ENCODE assay signal across 19 mouse cellular contexts in the genomic region with DNA sequence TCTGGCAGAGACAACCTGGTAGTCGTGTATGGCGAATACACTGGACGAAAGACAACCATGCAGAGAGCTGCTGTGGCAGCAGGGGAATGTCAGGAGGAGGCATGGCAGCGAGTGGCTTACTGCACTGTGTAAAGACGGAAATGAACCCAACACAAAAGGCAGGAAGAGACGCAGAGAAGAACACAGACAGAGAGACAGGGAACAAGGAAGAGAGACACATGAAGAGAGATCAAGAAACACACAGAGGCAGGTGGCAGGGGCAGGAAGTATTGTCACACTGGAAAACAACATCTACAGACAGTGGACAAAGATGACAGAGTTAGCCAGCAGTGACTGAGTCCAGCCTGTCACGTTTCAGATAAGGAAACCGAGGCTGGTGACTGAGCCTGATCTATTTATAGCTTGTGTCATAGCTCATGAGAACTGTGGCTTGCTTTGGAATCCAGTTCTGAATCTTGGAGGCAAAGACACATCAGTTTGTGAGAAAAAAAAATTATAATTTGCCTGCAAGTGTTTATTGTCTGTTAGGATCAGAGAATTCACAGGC.
DNase-seq lines count a peak whose midpoint lies in the region; ATAC-seq and TF ChIP-seq lines count a peak whose summit lies in the region.
"Had no signal": no experiment of that assay in that cellular context is flagged by ENCODE, and none has a peak within 500 bp of the region (broad histone marks: within the 10 kb centered on the region; RNA-seq: fewer than 3 reads in every experiment).

No protein-coding gene starts in this region.

- peaks cover 67% of the 10 kb centered on the region for H3K4me1 ChIP-seq in forebrain, embryonic 10.5 days
- no peaks in the 10 kb centered on the region for H3K4me1 ChIP-seq in forebrain, postnatal 0 days (ENCODE audit: insufficient read depth)
- H3K4me1 ChIP-seq in megakaryocyte, embryonic 14.5 days = peaks cover 7% of the 10 kb centered on the region
- H3K4me1 ChIP-seq in thymus, adult 2 months (replicated peaks; ENCODE audit: control insufficient read depth, insufficient read depth, low read length) = peaks cover 16% of the 10 kb centered on the region

- ATAC-seq in forebrain, postnatal 0 days = no peak
- no peak for ATAC-seq in megakaryocyte, adult 5-6 weeks (ENCODE audit: poor library complexity, severe bottlenecking)
- ATAC-seq: intestine, postnatal 0 days had no signal

- DNase-seq in forebrain, embryonic 10.5 days (ENCODE audit: extremely low spot score, low spot score) = no peak
- no peak for DNase-seq in forebrain, postnatal 0 days
- DNase-seq in thymus, adult 2 months = peak; percentile 42
- DNase-seq in layer of hippocampus, adult 2 months (ENCODE audit: low spot score in 2 of 2) = no peak
- DNase-seq in urinary bladder, postnatal 10 days (ENCODE audit: low spot score) = no peak
- no peak for DNase-seq in left cerebral cortex, adult 11 months (ENCODE audit: low spot score)
- DNase-seq: adrenal gland, postnatal 36 days; cerebellum, adult 8-10 months; gastrocnemius, adult 2 months; lung, adult 18-20 months; lung, postnatal 4 days; midbrain, embryonic 14.5 days had no signal

- peak overlapping the region; percentile 35; the same call in 1 of the 2 replicates for H3K27ac ChIP-seq in forebrain, embryonic 10.5 days
- H3K27ac ChIP-seq in forebrain, postnatal 0 days (ENCODE audit: low read depth, low read length) = no peak overlapping the region
- peak overlapping the region; percentile 70 for H3K27ac ChIP-seq in thymus, adult 2 months (ENCODE audit: control insufficient read depth, insufficient read depth, low read length)
- no peak overlapping the region for H3K27ac ChIP-seq in layer of hippocampus, adult 2 months
- H3K27ac ChIP-seq: embryonic facial prominence, embryonic 12.5 days; gastrocnemius, adult 2 months; hindbrain, embryonic 15.5 days; kidney, postnatal 0 days; limb, embryonic 13.5 days had no signal

- H3K36me3 ChIP-seq in forebrain, embryonic 10.5 days (replicated peaks) = no peaks in the 10 kb centered on the region
- H3K36me3 ChIP-seq in forebrain, postnatal 0 days (ENCODE audit: insufficient read depth) = no peaks in the 10 kb centered on the region
- no peaks in the 10 kb centered on the region for H3K36me3 ChIP-seq in megakaryocyte, embryonic 14.5 days (replicated peaks; ENCODE audit: low read length)
- H3K36me3 ChIP-seq in thymus, adult 2 months (ENCODE audit: control insufficient read depth, insufficient read depth, low read length) = no peaks in the 10 kb centered on the region
- H3K36me3 ChIP-seq: embryonic facial prominence, embryonic 12.5 days; hindbrain, embryonic 15.5 days; limb, embryonic 13.5 days had no signal

- WGBS in forebrain, embryonic 10.5 days = 80% methylated on average over 8 of the region's 8 CpGs
- 72% methylated on average over 8 of the region's 8 CpGs for WGBS in forebrain, postnatal 0 days
- 50% methylated on average over 8 of the region's 8 CpGs for WGBS in thymus, adult 2 months

- TF ChIP-seq CTCF in forebrain, postnatal 0 days (IDR thresholded peaks at IDR 0.05; ENCODE audit: low read depth) = no peak
- no peak for TF ChIP-seq CTCF in thymus, adult 2 months (IDR thresholded peaks at IDR 0.05; ENCODE audit: borderline replicate concordance, control insufficient read depth, extremely low read depth, insufficient read depth, low read length, poor library complexity)
- no peak for TF ChIP-seq CTCF in layer of hippocampus, adult 2 months (conservative IDR thresholded peaks at IDR 0.05)

- peaks cover 18% of the 10 kb centered on the region; the same call in 1 of the 2 replicates for H3K27me3 ChIP-seq in forebrain, embryonic 10.5 days (ENCODE audit: poor library complexity, severe bottlenecking)
- H3K27me3 ChIP-seq in forebrain, postnatal 0 days (ENCODE audit: insufficient read depth, low read length) = no peaks in the 10 kb centered on the region
- H3K27me3 ChIP-seq in megakaryocyte, embryonic 14.5 days (replicated peaks) = peaks cover 7% of the 10 kb centered on the region
- H3K27me3 ChIP-seq in thymus, adult 2 months (ENCODE audit: control insufficient read depth, insufficient read depth, low read length) = no peaks in the 10 kb centered on the region
- H3K27me3 ChIP-seq: embryonic facial prominence, embryonic 12.5 days; hindbrain, embryonic 15.5 days had no signal

- TF ChIP-seq POLR2A in thymus, adult 2 months (IDR thresholded peaks at IDR 0.05; ENCODE audit: control insufficient read depth, extremely low read depth, insufficient read depth, low read length, poor library complexity) = no peak

- no peak overlapping the region for H3K4me2 ChIP-seq in forebrain, postnatal 0 days (ENCODE audit: low read depth)
- H3K4me2 ChIP-seq: embryonic facial prominence, embryonic 12.5 days; hindbrain, embryonic 15.5 days; limb, embryonic 13.5 days had no signal

- no peaks in the 10 kb centered on the region for H3K9me3 ChIP-seq in forebrain, embryonic 10.5 days
- H3K9me3 ChIP-seq in forebrain, postnatal 0 days (ENCODE audit: low read length) = no peaks in the 10 kb centered on the region
- no peaks in the 10 kb centered on the region for H3K9me3 ChIP-seq in megakaryocyte, embryonic 14.5 days
- H3K9me3 ChIP-seq: embryonic facial prominence, embryonic 12.5 days; hindbrain, embryonic 15.5 days; limb, embryonic 13.5 days had no signal

- H3K9ac ChIP-seq in forebrain, postnatal 0 days = no peak overlapping the region
- H3K9ac ChIP-seq: embryonic facial prominence, embryonic 12.5 days; hindbrain, embryonic 15.5 days; limb, embryonic 13.5 days had no signal

- H3K4me3 ChIP-seq in forebrain, embryonic 10.5 days = no peak overlapping the region
- no peak overlapping the region for H3K4me3 ChIP-seq in forebrain, postnatal 0 days (ENCODE audit: low read depth, low read length)
- peak overlapping the region; percentile 17 for H3K4me3 ChIP-seq in megakaryocyte, embryonic 14.5 days (replicated peaks)
- H3K4me3 ChIP-seq in thymus, adult 2 months (ENCODE audit: control insufficient read depth, insufficient read depth, low read length) = no peak overlapping the region
- H3K4me3 ChIP-seq in layer of hippocampus, adult 2 months = no peak overlapping the region
- H3K4me3 ChIP-seq: embryonic facial prominence, embryonic 12.5 days; gastrocnemius, adult 2 months; hindbrain, embryonic 15.5 days; limb, embryonic 13.5 days had no signal

Comparison
In these comparisons a context has a peak if more than half of its experiments do, and no peak if none do; other contexts are left out.
1. H3K27ac ChIP-seq: peak in forebrain, embryonic 10.5 days (single experiment) and thymus, adult 2 months (single experiment); none in forebrain, postnatal 0 days (single experiment) and layer of hippocampus, adult 2 months (single experiment).